Mouse (Mus musculus) limb, embryonic 14.5 days (tissue): Measurements from ENCODE around the gene Gfer. TPM values are rescaled to one million over a fixed set of nuclear protein-coding genes. Genes with fewer than 3 reads are reported as not detected.

Experiments
- ATAC-seq: fragments of 200-750 bp; cut with Nextera tagmentation; 2 replicates; pipeline ENCODE4 v1.8.0; 2017; ENCODE audit warnings: low read depth, moderate number of reproducible peaks, moderate TSS enrichment; ENCODE audit not compliant: low FRiP score
- DNase-seq: peaks from one replicate; pipeline ENCODE4 v3.0.0-alpha.2; 2015; ENCODE audit warnings: low spot score
- H3K27ac ChIP-seq: fragments of 300-500 bp; sonication (generic); replicated peaks from 2 replicates; pipeline ENCODE4 v1.5.1; 2014; ENCODE audit warnings: low read depth, mild to moderate bottlenecking, low read length, moderate library complexity, mixed read lengths
- H3K27me3 ChIP-seq: fragments of 300-500 bp; sonication (generic); 2 replicates; pipeline ENCODE4 v1.6.1; 2014; ENCODE audit warnings: low read length, mixed read lengths; ENCODE audit not compliant: control insufficient read depth, insufficient read depth
- H3K36me3 ChIP-seq: fragments of 300-500 bp; sonication (generic); 2 replicates; pipeline ENCODE4 v1.6.1; 2014; ENCODE audit warnings: mild to moderate bottlenecking, low read length, moderate library complexity, mixed read lengths; ENCODE audit not compliant: control insufficient read depth, insufficient read depth
- H3K4me1 ChIP-seq: fragments of 300-500 bp; sonication (generic); 2 replicates; pipeline ENCODE4 v1.6.1; 2014; ENCODE audit warnings: antibody characterized with exemption, low read length, mixed read lengths; ENCODE audit not compliant: control insufficient read depth, insufficient read depth
- H3K4me2 ChIP-seq: fragments of 300-500 bp; sonication (generic); replicated peaks from 2 replicates; pipeline ENCODE4 v1.6.1; 2014; ENCODE audit warnings: low read depth, mild to moderate bottlenecking, low read length, moderate library complexity; ENCODE audit not compliant: severe bottlenecking
- H3K4me3 ChIP-seq: fragments of 300-500 bp; sonication (generic); replicated peaks from 2 replicates; pipeline ENCODE4 v1.5.1; 2014; ENCODE audit warnings: low read length
- H3K9ac ChIP-seq: fragments of 300-500 bp; sonication (generic); 2 replicates; pipeline ENCODE4 v1.6.1; 2014; ENCODE audit warnings: mild to moderate bottlenecking, low read depth, low read length, moderate library complexity; ENCODE audit not compliant: severe bottlenecking
- H3K9me3 ChIP-seq: fragments of 300-500 bp; sonication (generic); 2 replicates; pipeline ENCODE4 v1.6.1; 2016; ENCODE audit warnings: low read length; ENCODE audit not compliant: control insufficient read depth
- POLR2A ChIP-seq: fragments of 200-500 bp; IDR thresholded peaks from 2 replicates; pipeline ENCODE4 v1.8.0; 2012; ENCODE audit warnings: inconsistent platforms, mild to moderate bottlenecking, moderate library complexity, borderline replicate concordance; ENCODE audit not compliant: insufficient read depth, insufficient read length; ENCODE audit errors: extremely low read depth
- WGBS: fragments of 180-500 bp; shearing (Covaris S2); extraction: QIAGEN DNeasy Blood & Tissue Kit; methylation state at CpG from one replicate; pipeline ENCODE4 v1.1.7; 2014; 5-methylcytosine and 5-hydroxymethylcytosine counted together
- polyA plus RNA-seq, 2 experiments: library from polyadenylated mRNA; depleted of rRNA in 1 of 2; stranded (reverse) in 1 of 2; unstranded in 1 of 2; fragments of >200 nt; fragmentation: Nextera tagmentation in 1 of 2; extraction: Ambion mirVana in 1 of 2; gene quantifications; 2 replicates each; pipeline versions ENCODE4 v1.2.1 to v1.2.3; 2012 to 2014

Gene Gfer
- polyA plus RNA-seq, 2 experiments = 34.2 to 38.6 TPM

GRCm38 (mm10) chr17:24706982-24707800 is 11.2 kb upstream of the Gfer start, which contains the start of gene Tbl3:
Tbl3 (minus strand) TSS chr17:24707660.
- TF ChIP-seq POLR2A = peak; percentile 71; the same call in 1 of the 2 replicates
- peak within 1 kb of the TSS; percentile 78 for H3K4me2 ChIP-seq
- H3K4me1 ChIP-seq = peaks cover 8% of the 10 kb centered on the region; the same call in 1 of the 2 replicates
- no peaks in the 10 kb centered on the region for H3K27me3 ChIP-seq
- DNase-seq (peak; percentile 95), ATAC-seq (peak; percentile 92)
- WGBS = 7% methylated on average over 32 of the region's 32 CpGs
- H3K9ac ChIP-seq = peak within 1 kb of the TSS; percentile 65
- no peaks in the 10 kb centered on the region for H3K9me3 ChIP-seq
- peak within 1 kb of the TSS; percentile 78 for H3K4me3 ChIP-seq
- peaks cover 31% of the 10 kb centered on the region for H3K36me3 ChIP-seq
- H3K27ac ChIP-seq = peak within 1 kb of the TSS; percentile 67

GRCm38 (mm10) chr17:24705821-24706220 is 9.9 kb upstream of the Gfer start:
- Histone ChIP-seq H3K4me3 (no peak overlapping the region), H3K9me3 (no peaks in the 10 kb centered on the region), H3K27me3 (no peaks in the 10 kb centered on the region), H3K4me1 (peaks cover 8% of the 10 kb centered on the region; the same call in 1 of the 2 replicates), H3K4me2 (no peak overlapping the region), H3K36me3 (peaks cover 45% of the 10 kb centered on the region), H3K27ac (no peak overlapping the region), H3K9ac (no peak overlapping the region)
- no peak for TF ChIP-seq POLR2A
- WGBS = 95% methylated on average over 3 of the region's 3 CpGs
- ATAC-seq (no peak), DNase-seq (no peak)

- Histone ChIP-seq H3K27me3 (no peaks in the 10 kb centered on the region), H3K4me1 (peaks cover 6% of the 10 kb centered on the region), H3K27ac (no peak overlapping the region), H3K4me2 (no peak overlapping the region), H3K9ac (no peak overlapping the region), H3K4me3 (no peak overlapping the region), H3K9me3 (no peaks in the 10 kb centered on the region), H3K36me3 (peaks cover 60% of the 10 kb centered on the region)
- TF ChIP-seq POLR2A = no peak
- DNase-seq = no peak
- no peak for ATAC-seq
- 89% methylated on average over 9 of the region's 9 CpGs for WGBS
These were observed 5.3 kb upstream of the Gfer start for GRCm38 (mm10) chr17:24701251-24701650.

DNA sequence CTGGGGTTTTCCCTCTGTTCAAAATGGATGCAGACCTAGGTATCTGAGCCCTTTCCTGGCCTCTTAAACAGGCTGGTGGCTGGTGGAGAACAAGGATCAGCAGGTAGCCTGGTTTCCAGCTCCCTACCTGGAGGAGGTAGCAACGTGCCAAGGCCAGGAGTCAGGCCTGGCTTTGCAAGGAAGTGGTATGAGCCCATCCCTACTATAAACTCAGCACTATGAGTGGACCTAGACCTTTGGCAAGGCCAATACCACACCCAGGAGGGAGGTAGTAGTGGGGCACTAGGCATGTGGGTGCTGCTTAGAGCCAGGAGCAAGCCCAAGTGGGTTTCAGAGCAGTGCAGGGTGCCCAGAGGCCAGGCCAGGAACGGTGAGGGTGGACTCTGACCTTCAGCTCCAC is 3.5 kb upstream of the Gfer start:
- Histone ChIP-seq H3K9me3 (no peaks in the 10 kb centered on the region), H3K27ac (no peak overlapping the region), H3K27me3 (no peaks in the 10 kb centered on the region), H3K4me1 (peaks cover 9% of the 10 kb centered on the region), H3K9ac (no peak overlapping the region), H3K4me3 (no peak overlapping the region), H3K36me3 (peaks cover 47% of the 10 kb centered on the region), H3K4me2 (no peak overlapping the region)
- DNase-seq = no peak
- no peak for TF ChIP-seq POLR2A
- WGBS = 94% methylated on average over 2 of the region's 2 CpGs
- no peak for ATAC-seq

DNA sequence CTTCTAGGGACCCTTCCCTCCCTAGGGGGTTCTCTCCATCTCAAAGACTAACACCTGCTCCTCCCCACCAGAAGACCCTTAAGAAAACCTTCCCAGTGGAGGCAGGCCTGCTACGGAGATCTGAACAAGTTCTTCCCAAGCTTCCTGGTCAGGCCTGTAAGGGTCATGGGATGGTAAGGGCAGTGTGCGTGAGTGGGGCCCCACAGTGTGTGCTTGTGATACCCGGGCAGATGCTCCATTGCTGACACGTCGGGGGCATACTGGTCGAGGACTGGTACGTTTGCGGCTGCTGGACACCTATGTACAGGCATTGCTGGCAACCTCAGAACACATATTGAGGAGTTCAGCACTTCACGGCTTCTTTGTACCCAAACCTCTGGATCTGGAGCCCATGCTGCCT is 2.8 kb upstream of the Gfer start:
- no peaks in the 10 kb centered on the region for H3K9me3 ChIP-seq
- peaks cover 9% of the 10 kb centered on the region for H3K4me1 ChIP-seq
- H3K27ac ChIP-seq = no peak overlapping the region
- DNase-seq = no peak
- no peak for ATAC-seq
- H3K27me3 ChIP-seq = no peaks in the 10 kb centered on the region
- peaks cover 40% of the 10 kb centered on the region for H3K36me3 ChIP-seq
- TF ChIP-seq POLR2A = no peak
- 0 out of 2 replicates have a peak overlapping the region, but pooled peaks have one; percentile 4 for H3K9ac ChIP-seq
- no peak overlapping the region for H3K4me3 ChIP-seq
- WGBS = 68% methylated on average over 9 of the region's 9 CpGs
- H3K4me2 ChIP-seq = no peak overlapping the region
